Mouse (Mus musculus) heart, embryonic 11.5 days (tissue): ENCODE measurements around the gene Olfr196. TPM values are rescaled to one million over a fixed set of nuclear protein-coding genes. Genes with fewer than 3 reads are reported as not detected.

Source experiments
- polyA plus RNA-seq: library from polyadenylated mRNA; unstranded; fragments of >200 nt; fragmentation: Nextera tagmentation; extraction: Ambion mirVana; gene quantifications from 2 replicates; pipeline ENCODE4 v1.2.1, GENCODE M21; 2014

Gene Olfr196
- polyA plus RNA-seq, 1 experiment from 2014 or later: not detected

Other genes starting within 250 kb of the Olfr196 start
- not detected in 2 replicates for gene Olfr181, start 241.7 kb downstream of the Olfr196 start, polyA plus RNA-seq
- not detected in 2 replicates for gene Olfr180, start 241.1 kb downstream of the Olfr196 start, polyA plus RNA-seq
- not detected in 2 replicates for gene Olfr183, start 175.1 kb downstream of the Olfr196 start, polyA plus RNA-seq
- gene Olfr186, start 140.2 kb downstream of the Olfr196 start, polyA plus RNA-seq: not detected in 2 replicates
- gene Olfr187, start 130.7 kb downstream of the Olfr196 start, polyA plus RNA-seq: not detected in 2 replicates
- gene Olfr190, start 92.4 kb downstream of the Olfr196 start, polyA plus RNA-seq: not detected in 2 replicates
- gene Olfr191, start 80.6 kb downstream of the Olfr196 start, polyA plus RNA-seq: not detected in 2 replicates
- gene Olfr193, start 58.6 kb downstream of the Olfr196 start, polyA plus RNA-seq: not detected in 2 replicates
- gene Olfr194, start 49.4 kb downstream of the Olfr196 start, polyA plus RNA-seq: not detected in 2 replicates
- not detected in 2 replicates for gene Olfr195, start 23.4 kb downstream of the Olfr196 start, polyA plus RNA-seq
- gene Olfr198, start 33.1 kb upstream of the Olfr196 start, polyA plus RNA-seq: not detected in 2 replicates
- gene Olfr199, start 49.3 kb upstream of the Olfr196 start, polyA plus RNA-seq: not detected in 2 replicates
- not detected in 2 replicates for gene Olfr201, start 102.2 kb upstream of the Olfr196 start, polyA plus RNA-seq
- not detected in 2 replicates for gene Olfr202, start 116.3 kb upstream of the Olfr196 start, polyA plus RNA-seq
- gene Olfr203, start 128.4 kb upstream of the Olfr196 start, polyA plus RNA-seq: not detected in 2 replicates
- gene Olfr204, start 147.8 kb upstream of the Olfr196 start, polyA plus RNA-seq: not detected in 2 replicates
- not detected in 2 replicates for gene Olfr205, start 160.7 kb upstream of the Olfr196 start, polyA plus RNA-seq
- not detected in 2 replicates for gene Olfr206, start 178.8 kb upstream of the Olfr196 start, polyA plus RNA-seq
- gene Olfr209, start 193.5 kb upstream of the Olfr196 start, polyA plus RNA-seq: not detected in 2 replicates
- 0.08 TPM in 1 of 2 replicates, not detected in the other for gene Gabrr3, start 236.9 kb upstream of the Olfr196 start, polyA plus RNA-seq